Mouse (Mus musculus) midbrain, embryonic 12.5 days (tissue): ENCODE results near the gene Aph1c. TPM values are rescaled to one million over a fixed set of nuclear protein-coding genes. Genes with fewer than 3 reads are reported as not detected.
"Not testable (repeated sequence)": the region's sequence is repeated elsewhere in the genome, so short reads cannot be mapped to it uniquely, and the experiment has no call there.

Experiments
- ATAC-seq: fragments of 200-750 bp; cut with Nextera tagmentation; 2 replicates; pipeline ENCODE4 v1.8.0; 2017; ENCODE audit warnings: low read depth, moderate TSS enrichment, moderate library complexity; ENCODE audit not compliant: low FRiP score
- H3K27ac ChIP-seq: fragments of 300-500 bp; sonication (generic); replicated peaks from 2 replicates; pipeline ENCODE4 v1.5.1; 2016; ENCODE audit warnings: mild to moderate bottlenecking
- H3K27me3 ChIP-seq: fragments of 300-500 bp; sonication (generic); 2 replicates; pipeline ENCODE4 v1.6.1; 2016; ENCODE audit warnings: mild to moderate bottlenecking
- H3K36me3 ChIP-seq: fragments of 300-500 bp; sonication (generic); 2 replicates; pipeline ENCODE4 v1.6.1; 2016
- H3K4me1 ChIP-seq: fragments of 300-500 bp; sonication (generic); 2 replicates; pipeline ENCODE4 v1.6.1; 2016
- H3K4me2 ChIP-seq: fragments of 300-500 bp; sonication (generic); replicated peaks from 2 replicates; pipeline ENCODE4 v1.6.1; 2016; ENCODE audit warnings: mild to moderate bottlenecking, moderate library complexity
- H3K4me3 ChIP-seq: fragments of 300-500 bp; sonication (generic); 2 replicates; pipeline ENCODE4 v1.5.1; 2016; ENCODE audit warnings: mild to moderate bottlenecking
- H3K9ac ChIP-seq: fragments of 300-500 bp; sonication (generic); replicated peaks from 2 replicates; pipeline ENCODE4 v1.6.1; 2016; ENCODE audit warnings: mild to moderate bottlenecking, moderate library complexity
- H3K9me3 ChIP-seq: fragments of 300-500 bp; sonication (generic); 2 replicates; pipeline ENCODE4 v1.6.1; 2016; ENCODE audit warnings: mild to moderate bottlenecking
- WGBS: fragments of 180-500 bp; shearing (Covaris S2); methylation state at CpG from one replicate; pipeline ENCODE4 v1.1.7; 2016; 5-methylcytosine and 5-hydroxymethylcytosine counted together
- polyA plus RNA-seq: library from polyadenylated mRNA; unstranded; fragments of >200 nt; fragmentation: Nextera tagmentation; extraction: Ambion mirVana; gene quantifications from 2 replicates; pipeline ENCODE4 v1.2.1, GENCODE M21; 2016

The Aph1c gene
- polyA plus RNA-seq, 1 experiment from 2014 or later = 3.0 TPM

DNA sequence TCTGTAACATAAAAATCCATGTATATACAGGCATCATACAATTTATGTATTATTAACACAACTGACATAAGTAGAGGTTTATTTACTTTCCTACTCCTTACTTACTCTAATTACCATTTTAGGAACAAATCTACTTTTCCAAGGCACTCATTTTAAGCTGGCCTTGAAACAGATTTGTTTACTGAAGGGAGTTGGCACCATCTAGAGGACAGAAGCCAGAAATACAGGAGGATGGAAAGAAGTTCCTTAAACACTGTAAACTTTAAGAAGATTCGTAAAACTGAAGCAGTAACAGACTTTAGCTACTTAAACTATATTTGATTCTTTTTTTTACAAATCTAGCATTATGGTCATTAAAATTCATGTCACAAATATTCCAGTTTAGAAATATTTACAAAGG lies 8.5 kb downstream of the Aph1c start:
- H3K4me3 ChIP-seq = no peak overlapping the region
- no peak for ATAC-seq
- WGBS = 51% methylated on average over 1 of the region's 1 CpGs
- no peaks in the 10 kb centered on the region for H3K27me3 ChIP-seq
- H3K9ac ChIP-seq = no peak overlapping the region
- no peaks in the 10 kb centered on the region for H3K36me3 ChIP-seq
- no peak overlapping the region for H3K4me2 ChIP-seq
- no peaks in the 10 kb centered on the region for H3K4me1 ChIP-seq
- no peak overlapping the region for H3K27ac ChIP-seq
- H3K9me3 ChIP-seq = no peaks in the 10 kb centered on the region

DNA sequence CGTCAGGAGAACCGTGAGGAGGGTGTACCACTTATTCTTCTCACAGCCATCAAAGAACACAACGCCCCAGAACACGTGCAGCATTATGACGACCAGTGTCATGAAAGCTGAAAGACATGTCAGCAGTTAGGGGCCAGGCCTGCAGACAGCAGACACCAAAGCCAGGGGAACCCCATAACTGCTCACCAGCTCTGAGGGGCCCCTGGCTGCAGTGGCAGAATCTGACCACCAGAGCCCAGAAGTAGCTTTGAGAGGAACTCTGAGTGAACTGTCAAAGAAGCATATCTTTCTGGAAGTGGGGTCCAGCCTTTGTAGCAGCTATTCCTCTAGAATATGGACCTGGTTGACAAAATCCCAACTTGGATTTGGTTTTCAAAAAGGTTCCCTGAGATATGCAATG lies 12.3 kb downstream of the Aph1c start:
- WGBS = 100% methylated on average over 1 of the region's 5 CpGs

DNA sequence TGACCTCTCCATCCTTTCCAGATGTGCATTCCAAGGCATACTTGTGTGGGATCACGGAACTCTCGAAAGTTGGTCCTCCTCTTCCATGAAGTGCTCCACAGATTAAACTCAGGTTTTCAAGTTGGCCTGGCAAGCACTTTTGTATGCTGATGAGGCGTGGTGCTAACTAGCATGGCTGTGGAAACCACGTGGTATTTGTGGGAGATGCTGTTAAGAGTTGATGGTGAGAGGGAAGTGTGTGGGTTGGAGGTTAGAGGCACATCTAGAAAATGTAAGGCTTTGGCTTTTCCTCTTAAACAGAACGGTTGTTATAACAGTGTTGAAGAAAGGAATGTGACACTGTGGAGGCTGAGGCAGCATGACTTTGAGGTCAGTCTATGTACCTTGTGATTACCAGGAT lies 13.5 kb downstream of the Aph1c start:
- H3K4me1 ChIP-seq = no peaks in the 10 kb centered on the region
- no peak overlapping the region for H3K27ac ChIP-seq
- H3K9me3 ChIP-seq = no peaks in the 10 kb centered on the region
- H3K4me3 ChIP-seq = no peak overlapping the region
- no peak overlapping the region for H3K4me2 ChIP-seq
- no peaks in the 10 kb centered on the region for H3K27me3 ChIP-seq
- ATAC-seq = no peak
- WGBS = 76% methylated on average over 5 of the region's 5 CpGs
- H3K9ac ChIP-seq = no peak overlapping the region
- H3K36me3 ChIP-seq = no peaks in the 10 kb centered on the region

More for the DNA sequence above, 12.3 kb downstream of the Aph1c start:
- not testable (repeated sequence) for H3K9ac ChIP-seq, H3K27ac ChIP-seq, H3K4me2 ChIP-seq, H3K36me3 ChIP-seq, ATAC-seq, H3K9me3 ChIP-seq, H3K27me3 ChIP-seq, H3K4me3 ChIP-seq, H3K4me1 ChIP-seq

DNA sequence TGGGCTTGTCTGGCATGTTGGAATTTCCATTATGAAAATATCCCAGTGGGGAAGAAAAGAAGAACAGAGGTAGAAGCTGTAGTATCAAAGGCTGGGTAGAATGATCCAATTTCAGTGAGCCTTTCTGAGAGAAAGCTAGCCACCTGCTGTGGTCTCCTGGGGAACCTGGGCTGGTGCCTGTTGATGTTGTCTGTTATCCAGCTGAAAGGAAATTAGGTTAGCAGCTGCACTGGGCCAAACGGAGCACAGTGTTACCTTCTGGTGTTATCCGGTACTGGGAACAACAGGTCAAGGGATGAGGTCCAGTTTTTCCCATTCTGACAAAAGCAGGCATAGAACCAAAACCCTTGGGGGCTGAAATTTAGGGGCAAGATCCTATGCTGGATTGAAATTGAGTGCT lies 21.1 kb downstream of the Aph1c start:
- Histone ChIP-seq H3K36me3 (no peaks in the 10 kb centered on the region), H3K27ac (no peak overlapping the region), H3K9me3 (no peaks in the 10 kb centered on the region), H3K27me3 (no peaks in the 10 kb centered on the region), H3K9ac (no peak overlapping the region), H3K4me1 (peaks cover 8% of the 10 kb centered on the region), H3K4me3 (no peak overlapping the region), H3K4me2 (no peak overlapping the region)
- WGBS = 12% methylated on average over 2 of the region's 2 CpGs
- no peak for ATAC-seq

DNA sequence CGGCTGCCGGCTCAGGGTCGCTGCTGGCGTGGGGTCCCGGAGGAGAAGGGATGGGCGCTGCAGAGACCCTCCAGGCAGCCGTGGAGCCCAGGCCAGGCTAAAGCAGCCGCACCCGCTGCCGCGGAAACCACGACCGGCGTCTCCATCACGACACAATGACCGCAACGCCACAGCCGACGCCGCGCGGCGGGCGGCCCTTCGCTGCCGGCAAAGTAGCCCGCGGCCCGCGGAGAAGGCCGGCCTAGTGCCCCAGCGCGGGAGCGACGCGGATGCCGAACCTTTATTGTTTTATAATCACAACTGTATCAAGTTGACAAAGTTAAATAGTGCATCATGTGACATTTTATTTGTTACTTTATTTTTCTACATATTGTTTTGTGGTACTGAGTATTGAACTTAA lies 28.6 kb downstream of the Aph1c start:
- peak overlapping the region; percentile 50 for H3K4me2 ChIP-seq
- peaks cover 35% of the 10 kb centered on the region for H3K27me3 ChIP-seq
- ATAC-seq, H3K4me1 ChIP-seq, H3K36me3 ChIP-seq, H3K27ac ChIP-seq, H3K9me3 ChIP-seq: not testable (repeated sequence)
- peak overlapping the region; percentile 34 for H3K4me3 ChIP-seq
- WGBS = under 1% methylated on average over 30 of the region's 37 CpGs
- 0 out of 2 replicates have a peak overlapping the region, but pooled peaks have one; percentile 37 for H3K9ac ChIP-seq

DNA sequence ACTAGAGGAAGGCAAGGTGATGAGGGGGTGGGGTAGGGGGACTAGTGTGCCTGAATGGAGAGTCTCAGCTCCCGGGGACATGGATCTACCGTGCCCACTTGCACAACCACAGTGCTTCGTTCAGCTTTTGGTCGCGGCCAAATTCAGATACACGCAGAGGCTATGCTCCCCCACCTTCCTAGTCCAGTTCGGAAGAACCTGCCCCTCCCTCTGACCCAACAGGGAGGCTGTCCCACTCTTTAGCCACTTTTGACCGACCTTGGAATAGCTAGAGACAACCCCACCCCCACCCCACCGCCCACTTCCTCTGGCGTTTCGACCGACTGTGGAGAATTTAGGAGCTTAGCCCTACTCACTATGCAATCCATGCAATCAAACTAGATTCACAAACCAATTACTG lies 32.6 kb downstream of the Aph1c start:
- no peak overlapping the region for H3K9ac ChIP-seq

DNA sequence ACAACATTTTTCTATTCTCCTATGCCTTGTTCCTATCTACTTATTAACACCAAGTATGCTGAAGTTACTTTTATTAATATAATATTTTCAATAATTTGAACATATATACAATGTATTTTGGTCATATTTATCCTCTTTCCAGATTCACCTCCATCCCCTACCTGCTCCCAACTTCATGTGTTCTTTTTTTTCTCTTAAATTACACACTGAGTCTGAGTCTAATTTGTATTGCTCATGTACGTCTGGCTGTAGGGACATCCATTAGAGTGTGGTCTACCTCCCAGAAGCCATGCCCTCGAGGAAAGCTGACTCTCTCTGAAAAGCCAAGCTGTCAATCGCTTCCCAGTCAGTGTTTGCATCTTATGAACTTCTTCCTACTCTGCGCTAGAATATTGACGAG lies 37.8 kb downstream of the Aph1c start, which contains the start of gene Gm10647:
Gm10647 (plus strand) TSS at position 301 of the 400 bp plus-strand sequence.
- Histone ChIP-seq H3K4me1 (peaks cover 6% of the 10 kb centered on the region), H3K4me3 (peak within 1 kb of the TSS; percentile 66), H3K4me2 (peak within 1 kb of the TSS; percentile 76), H3K9ac (peak within 1 kb of the TSS; percentile 78), H3K27ac (peak within 1 kb of the TSS; percentile 87), H3K36me3 (no peaks in the 10 kb centered on the region), H3K27me3 (peaks cover 4% of the 10 kb centered on the region; the same call in 1 of the 2 replicates), H3K9me3 (no peaks in the 10 kb centered on the region)
- no peak for ATAC-seq
- 79% methylated on average over 5 of the region's 5 CpGs for WGBS

More for the DNA sequence above, 32.6 kb downstream of the Aph1c start:
- no peak overlapping the region for H3K27ac ChIP-seq
- peaks cover 32% of the 10 kb centered on the region for H3K27me3 ChIP-seq
- 65% methylated on average over 12 of the region's 12 CpGs for WGBS
- H3K4me1 ChIP-seq = no peaks in the 10 kb centered on the region
- H3K36me3 ChIP-seq = no peaks in the 10 kb centered on the region
- no peak for ATAC-seq
- no peaks in the 10 kb centered on the region for H3K9me3 ChIP-seq
- H3K4me2 ChIP-seq = no peak overlapping the region
- H3K4me3 ChIP-seq = no peak overlapping the region

DNA sequence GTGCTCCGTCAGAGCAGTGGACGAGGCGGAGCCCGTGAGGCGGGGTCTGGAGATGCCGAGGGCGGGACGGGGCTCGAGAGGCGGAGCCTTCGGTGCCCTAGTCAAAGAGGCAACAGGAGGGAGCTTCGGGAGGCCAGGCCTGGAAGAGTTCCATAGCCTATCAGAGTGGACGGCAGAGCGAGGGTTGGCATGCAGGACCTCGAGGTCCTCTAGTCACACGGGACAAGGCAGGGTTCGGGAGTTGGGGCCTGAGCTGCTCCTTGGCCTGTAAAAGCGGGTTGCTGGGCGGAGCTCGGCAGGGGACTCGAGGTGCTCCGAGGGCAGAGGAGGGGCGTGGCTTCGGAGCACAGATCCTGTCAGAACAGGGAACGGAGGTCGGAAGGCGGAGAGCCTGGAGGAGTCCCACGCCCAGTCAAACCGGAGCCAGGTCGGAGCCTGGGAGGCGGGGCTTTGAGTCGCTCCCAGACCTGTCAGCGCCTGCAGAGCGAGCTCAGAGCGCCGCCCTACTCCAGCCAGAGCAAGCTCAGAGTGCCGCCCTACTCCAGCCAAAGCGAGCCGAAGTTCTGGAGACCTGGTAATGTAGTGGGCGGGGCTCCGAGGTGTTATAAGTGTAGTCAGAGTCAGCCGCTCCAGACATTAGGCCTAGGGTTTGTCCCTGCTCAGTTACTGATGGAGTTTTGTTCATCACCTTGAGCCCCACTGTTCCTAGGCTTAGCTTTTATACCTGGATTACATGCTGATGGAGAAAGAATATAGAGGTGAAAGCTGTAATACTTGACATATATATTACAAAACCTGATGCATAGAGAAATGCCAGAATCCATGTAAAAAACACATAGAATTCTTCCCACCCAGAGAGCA lies 38.8 kb downstream of the Aph1c start, which contains the start of gene Aph1b:
Aph1b (minus strand) TSS at position 27 of the 861 bp plus-strand sequence.
- peak within 1 kb of the TSS; percentile 87 for H3K27ac ChIP-seq
- H3K9ac ChIP-seq = peak within 1 kb of the TSS; percentile 78
- peaks cover 6% of the 10 kb centered on the region for H3K4me1 ChIP-seq
- H3K4me2 ChIP-seq = peak within 1 kb of the TSS; percentile 76
- H3K36me3 ChIP-seq = no peaks in the 10 kb centered on the region
- WGBS = under 1% methylated on average over 42 of the region's 42 CpGs
- no peaks in the 10 kb centered on the region for H3K9me3 ChIP-seq
- peak; percentile 99 for ATAC-seq
- H3K4me3 ChIP-seq = peak within 1 kb of the TSS; percentile 66
- no peaks in the 10 kb centered on the region for H3K27me3 ChIP-seq

DNA sequence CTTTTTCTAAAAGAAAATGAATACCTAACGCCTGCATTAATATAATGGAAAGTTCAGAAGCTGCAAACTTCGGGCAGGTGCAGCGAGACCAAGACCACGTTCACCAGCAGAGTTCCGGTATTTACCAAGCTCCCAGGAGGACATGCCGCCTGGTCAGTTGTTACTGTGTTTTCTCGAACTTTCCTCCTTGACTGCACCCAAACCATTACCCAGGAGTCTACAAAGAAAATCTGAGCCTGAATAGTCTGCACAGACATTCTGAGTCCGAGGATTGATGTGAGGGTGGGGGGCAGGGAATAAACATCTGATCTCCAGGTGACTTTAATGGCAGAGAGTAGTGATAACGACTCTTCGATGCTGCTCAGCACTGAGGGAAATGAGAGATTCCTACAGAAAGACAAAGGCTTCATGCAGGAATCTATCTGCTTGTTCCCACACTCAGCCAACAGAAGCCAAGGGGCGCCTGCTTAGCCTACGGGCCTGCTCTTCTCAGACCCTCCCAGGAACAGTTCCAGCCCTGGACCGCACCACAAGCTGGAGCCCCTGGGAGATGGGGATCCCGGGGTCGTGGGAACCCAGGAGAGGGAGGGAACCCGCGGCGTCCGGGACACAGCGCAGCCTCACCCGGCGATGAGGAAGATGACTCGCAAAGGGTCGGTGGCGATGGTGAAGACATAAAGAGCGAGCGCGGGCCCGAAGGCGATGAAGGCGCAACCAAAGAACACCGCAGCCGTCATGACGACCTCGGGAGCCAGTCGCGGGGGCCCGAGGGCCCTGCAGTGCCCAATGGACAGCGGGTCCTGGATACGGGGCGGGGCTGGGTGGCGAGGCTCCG lies 39.7 kb downstream of the Aph1c start:
- ATAC-seq = peak; percentile 75
- peaks cover 4% of the 10 kb centered on the region for H3K36me3 ChIP-seq
- WGBS = 1% methylated on average over 43 of the region's 43 CpGs

DNA sequence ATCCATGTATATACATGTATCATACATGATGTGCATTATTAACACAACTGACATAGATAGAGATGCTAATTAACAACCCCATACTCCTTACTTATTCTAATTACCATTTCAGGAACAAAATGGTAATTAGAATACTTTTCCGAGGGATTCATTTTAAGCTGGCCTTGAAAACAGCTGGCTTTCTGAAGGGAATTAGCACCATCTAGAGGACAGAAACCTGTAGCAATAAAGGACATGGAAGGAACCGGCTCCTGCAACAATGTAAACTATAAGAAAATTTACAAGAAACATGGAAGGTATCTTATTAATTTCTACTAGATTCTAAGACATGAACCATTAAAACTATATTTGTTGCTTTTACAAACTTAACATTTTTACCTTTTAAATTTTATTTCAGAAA lies 46.7 kb downstream of the Aph1c start:
- H3K27me3 ChIP-seq = no peaks in the 10 kb centered on the region
- H3K4me2 ChIP-seq = no peak overlapping the region
- H3K9me3 ChIP-seq = no peaks in the 10 kb centered on the region
- no peak overlapping the region for H3K27ac ChIP-seq
- H3K4me1 ChIP-seq = no peaks in the 10 kb centered on the region
- peaks cover 14% of the 10 kb centered on the region for H3K36me3 ChIP-seq
- H3K4me3 ChIP-seq = no peak overlapping the region
- no peak overlapping the region for H3K9ac ChIP-seq
- ATAC-seq = no peak
- WGBS = 10% methylated on average over 2 of the region's 2 CpGs

More for the DNA sequence above, 39.7 kb downstream of the Aph1c start:
- H3K4me3 ChIP-seq = peak overlapping the region; percentile 66
- no peaks in the 10 kb centered on the region for H3K27me3 ChIP-seq
- H3K4me2 ChIP-seq = peak overlapping the region; percentile 76
- H3K27ac ChIP-seq = peak overlapping the region; percentile 87
- H3K9me3 ChIP-seq = no peaks in the 10 kb centered on the region
- peaks cover 6% of the 10 kb centered on the region for H3K4me1 ChIP-seq
- peak overlapping the region; percentile 78 for H3K9ac ChIP-seq

DNA sequence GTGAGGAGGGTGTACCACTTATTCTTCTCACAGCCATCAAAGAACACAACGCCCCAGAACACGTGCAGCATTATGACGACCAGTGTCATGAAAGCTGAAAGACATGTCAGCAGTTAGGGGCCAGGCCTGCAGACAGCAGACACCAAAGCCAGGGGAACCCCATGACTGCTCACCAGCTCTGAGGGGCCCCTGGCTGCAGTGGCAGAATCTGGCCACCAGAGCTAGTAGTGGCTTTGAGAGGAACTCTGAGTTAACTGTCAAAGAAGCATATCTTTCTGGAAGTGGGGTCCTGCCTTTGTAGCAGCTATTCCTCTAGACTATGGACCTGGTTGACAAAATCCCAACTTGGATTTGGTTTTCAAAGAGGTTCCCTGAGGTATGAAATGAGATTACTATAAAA lies 50.0 kb downstream of the Aph1c start:
- not testable (repeated sequence) for H3K4me1 ChIP-seq, H3K9me3 ChIP-seq, ATAC-seq, H3K9ac ChIP-seq, H3K27ac ChIP-seq, H3K27me3 ChIP-seq, H3K36me3 ChIP-seq, H3K4me2 ChIP-seq, H3K4me3 ChIP-seq
- 57% methylated on average over 2 of the region's 3 CpGs for WGBS

DNA sequence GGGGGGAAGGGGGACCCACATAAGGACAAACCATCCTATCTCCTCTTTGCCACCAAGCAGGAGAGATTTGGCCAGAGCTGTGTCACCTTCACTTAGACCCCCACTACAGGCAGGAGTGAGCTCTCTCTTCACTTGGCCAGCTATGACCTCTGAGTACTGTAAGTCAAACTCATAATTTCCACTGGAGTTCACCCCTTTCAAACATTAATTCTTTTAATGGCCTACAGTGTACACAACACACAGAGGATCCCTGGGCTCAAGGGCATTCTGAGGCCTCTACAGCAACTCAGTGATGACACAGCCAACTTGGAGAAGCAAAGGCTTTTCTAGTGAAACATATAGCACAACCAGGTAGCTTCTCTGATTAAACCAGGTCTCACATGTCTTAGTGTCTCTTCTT lies 63.8 kb downstream of the Aph1c start:
- Histone ChIP-seq H3K36me3 (no peaks in the 10 kb centered on the region), H3K27me3 (no peaks in the 10 kb centered on the region), H3K9ac (no peak overlapping the region), H3K4me3 (no peak overlapping the region), H3K9me3 (no peaks in the 10 kb centered on the region), H3K4me1 (no peaks in the 10 kb centered on the region), H3K4me2 (no peak overlapping the region), H3K27ac (no peak overlapping the region)
- no peak for ATAC-seq
